Mouse (Mus musculus) B cell, adult 2 months (primary cell): ENCODE results near the gene Olfr970.
"Not testable (repeated sequence)": the region's sequence is repeated elsewhere in the genome, so short reads cannot be mapped to it uniquely, and the experiment has no call there.

Source experiments
- DNase-seq, 2 experiments: peaks; one replicate each; pipeline ENCODE4 v3.0.0; 2022

The Olfr970 gene

GRCm38 (mm10) chr9:39808560-39808959 lies at the start of gene Olfr970:
Gene Olfr970, plus strand, starts transcription at chr9:39808860.
- DNase-seq, result no peak

GRCm38 (mm10) chr9:39783153-39783552 lies 25.5 kb upstream of the Olfr970 start, which contains the start of gene Olfr968:
Gene Olfr968, minus strand, starts transcription at chr9:39783253.
- no peak for DNase-seq

- DNase-seq, result no peak
Observed at GRCm38 (mm10) chr9:39790558-39790957, 18.1 kb upstream of the Olfr970 start, which contains the start of gene Olfr969. Gene Olfr969, plus strand, starts transcription at chr9:39790945.

GRCm38 (mm10) chr9:39836576-39836975 lies 27.9 kb downstream of the Olfr970 start, which contains the start of gene Olfr971:
Gene Olfr971, plus strand, starts transcription at chr9:39836876.
- not testable (repeated sequence) for DNase-seq

GRCm38 (mm10) chr9:39866122-39866521 lies 57.5 kb downstream of the Olfr970 start, which contains the start of gene Olfr972:
Gene Olfr972, plus strand, starts transcription at chr9:39866422.
- DNase-seq, result no peak
